Mouse (Mus musculus): ENCODE data around the gene Pkp4. TPM values are rescaled to one million over a fixed set of nuclear protein-coding genes. Genes with fewer than 3 reads are reported as not detected.

Pkp4 gene
- polyA plus RNA-seq, 1 experiment from 2014 or later, result 31.6 TPM

DNA sequence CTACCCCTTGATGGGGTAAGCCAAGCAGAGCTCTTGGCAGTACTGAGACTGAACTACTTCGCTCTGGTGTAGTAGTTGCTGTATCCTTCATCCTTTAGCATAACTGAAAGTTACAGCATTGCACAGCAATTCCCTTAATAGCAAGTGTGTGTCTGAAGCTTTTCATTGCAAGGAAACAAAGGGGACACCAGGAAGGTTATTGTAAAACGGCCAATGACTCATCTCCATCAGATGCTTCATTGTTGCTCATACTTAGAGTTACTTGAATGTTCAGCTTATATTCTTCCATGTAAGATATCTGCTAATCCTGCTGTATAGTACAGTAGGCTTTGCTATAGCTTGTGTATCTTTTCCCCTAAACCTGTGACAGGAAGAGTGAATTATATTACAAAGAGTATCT is 128.8 kb downstream of the Pkp4 start:
- Histone ChIP-seq H3K4me3 (ENCODE audit: low read depth, low read length) (no peak overlapping the region), H3K36me3 (ENCODE audit: control insufficient read depth, insufficient read depth, low read length) (no peaks in the 10 kb centered on the region), H3K4me1 (ENCODE audit: control insufficient read depth, insufficient read depth, low read length) (peaks cover 15% of the 10 kb centered on the region), H3K9me3 (ENCODE audit: control insufficient read depth, low read length) (no peaks in the 10 kb centered on the region), H3K9ac (ENCODE audit: low read depth, low read length) (no peak overlapping the region), H3K4me2 (ENCODE audit: low read depth, low read length) (no peak overlapping the region), H3K27me3 (replicated peaks; ENCODE audit: control insufficient read depth, insufficient read depth, low read length) (no peaks in the 10 kb centered on the region), H3K27ac (replicated peaks; ENCODE audit: low read depth, low read length) (no peak overlapping the region)
- ATAC-seq (ENCODE audit: low read depth) (no peak), DNase-seq (ENCODE audit: low spot score) (no peak)
- WGBS, result 82% methylated on average over 2 of the region's 2 CpGs

GRCm38 (mm10) chr2:59290391-59290790 is 129.7 kb downstream of the Pkp4 start:
- Histone ChIP-seq H3K36me3 (ENCODE audit: control insufficient read depth, insufficient read depth, low read length) (no peaks in the 10 kb centered on the region), H3K4me3 (ENCODE audit: low read depth, low read length) (no peak overlapping the region), H3K4me2 (ENCODE audit: low read depth, low read length) (no peak overlapping the region), H3K4me1 (ENCODE audit: control insufficient read depth, insufficient read depth, low read length) (peaks cover 9% of the 10 kb centered on the region), H3K9me3 (ENCODE audit: control insufficient read depth, low read length) (no peaks in the 10 kb centered on the region), H3K27me3 (replicated peaks; ENCODE audit: control insufficient read depth, insufficient read depth, low read length) (no peaks in the 10 kb centered on the region), H3K9ac (ENCODE audit: low read depth, low read length) (no peak overlapping the region), H3K27ac (replicated peaks; ENCODE audit: low read depth, low read length) (no peak overlapping the region)
- no peak for DNase-seq (ENCODE audit: low spot score)
- ATAC-seq (ENCODE audit: low read depth), result no peak
- WGBS, result 36% methylated on average over 3 of the region's 3 CpGs

DNA sequence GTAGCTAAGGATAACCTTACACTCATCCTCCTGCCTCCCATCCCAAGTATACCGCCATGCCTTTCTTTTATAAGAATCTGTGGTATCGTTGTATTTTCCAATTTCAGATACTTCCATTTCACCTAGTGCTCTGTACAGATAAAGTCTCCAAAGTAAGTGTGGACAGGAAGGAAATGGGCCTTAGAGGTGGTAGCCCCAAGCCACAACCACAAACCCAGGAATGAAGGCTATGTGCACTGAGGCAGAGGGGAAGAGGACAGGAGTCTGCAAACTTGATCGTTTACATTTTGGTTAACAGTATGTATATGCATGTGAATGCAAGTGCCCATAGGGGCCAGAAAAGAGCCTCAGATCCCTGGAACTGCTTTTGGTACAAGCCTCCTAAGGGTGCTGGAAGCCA is 139.2 kb downstream of the Pkp4 start:
- Histone ChIP-seq H3K27me3 (replicated peaks; ENCODE audit: control insufficient read depth, insufficient read depth, low read length) (no peaks in the 10 kb centered on the region), H3K9ac (ENCODE audit: low read depth, low read length) (no peak overlapping the region), H3K27ac (replicated peaks; ENCODE audit: low read depth, low read length) (no peak overlapping the region), H3K4me3 (ENCODE audit: low read depth, low read length) (no peak overlapping the region), H3K4me1 (ENCODE audit: control insufficient read depth, insufficient read depth, low read length) (no peaks in the 10 kb centered on the region), H3K4me2 (ENCODE audit: low read depth, low read length) (no peak overlapping the region), H3K36me3 (ENCODE audit: control insufficient read depth, insufficient read depth, low read length) (no peaks in the 10 kb centered on the region; the same call in 1 of the 2 replicates), H3K9me3 (ENCODE audit: control insufficient read depth, low read length) (no peaks in the 10 kb centered on the region)
- 89% methylated on average over 3 of the region's 3 CpGs for WGBS
- no peak for DNase-seq (ENCODE audit: low spot score)
- ATAC-seq (ENCODE audit: low read depth), result no peak

DNA sequence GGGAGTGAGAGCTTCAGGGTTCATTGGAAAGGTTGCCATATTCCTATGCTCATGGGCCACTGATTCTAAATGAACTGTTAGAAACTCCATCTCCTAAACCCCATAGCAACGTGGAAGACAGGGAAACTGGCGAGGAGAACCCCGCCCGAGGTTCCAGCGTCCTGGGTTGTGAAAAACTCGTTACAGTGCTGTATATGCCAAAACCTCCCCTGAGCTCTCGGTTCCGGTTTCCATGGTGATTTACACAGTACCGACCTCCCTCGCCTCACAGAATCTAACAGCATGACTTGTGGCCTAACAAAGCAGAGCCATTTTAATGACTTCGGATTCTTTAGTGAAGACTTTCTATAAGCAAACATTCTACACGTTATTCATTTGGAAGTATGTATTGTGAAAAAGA is 141.0 kb downstream of the Pkp4 start:
- ATAC-seq (ENCODE audit: low read depth), result no peak
- no peak overlapping the region for H3K27ac ChIP-seq (replicated peaks; ENCODE audit: low read depth, low read length)
- DNase-seq (ENCODE audit: low spot score), result peak; percentile 22
- H3K4me1 ChIP-seq (ENCODE audit: control insufficient read depth, insufficient read depth, low read length), result no peaks in the 10 kb centered on the region
- H3K27me3 ChIP-seq (replicated peaks; ENCODE audit: control insufficient read depth, insufficient read depth, low read length), result no peaks in the 10 kb centered on the region
- no peak overlapping the region for H3K9ac ChIP-seq (ENCODE audit: low read depth, low read length)
- H3K4me3 ChIP-seq (ENCODE audit: low read depth, low read length), result no peak overlapping the region
- no peaks in the 10 kb centered on the region for H3K9me3 ChIP-seq (ENCODE audit: control insufficient read depth, low read length)
- no peak overlapping the region for H3K4me2 ChIP-seq (ENCODE audit: low read depth, low read length)
- H3K36me3 ChIP-seq (ENCODE audit: control insufficient read depth, insufficient read depth, low read length), result peaks cover 18% of the 10 kb centered on the region
- WGBS, result 69% methylated on average over 12 of the region's 12 CpGs

DNA sequence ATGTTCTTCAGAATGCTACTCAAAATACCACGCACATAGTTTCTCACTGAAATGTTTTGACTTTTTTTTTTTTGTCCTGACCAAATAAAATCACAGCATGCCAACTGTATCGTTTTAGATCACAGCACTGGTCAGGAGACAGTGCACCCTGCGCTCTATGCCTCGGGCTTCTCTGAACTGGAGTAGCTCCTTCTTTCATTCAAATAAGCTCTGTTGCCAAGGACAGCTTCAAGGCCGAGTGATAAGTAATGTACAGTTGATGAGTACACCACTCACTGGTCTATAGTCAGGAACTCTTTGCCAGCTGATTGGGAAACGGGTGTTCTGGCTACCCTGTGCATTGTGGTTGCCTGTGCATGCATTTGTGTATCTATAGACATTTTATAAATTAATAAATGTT is 141.8 kb downstream of the Pkp4 start:
- ATAC-seq (ENCODE audit: low read depth) (no peak), DNase-seq (ENCODE audit: low spot score) (no peak)
- Histone ChIP-seq H3K4me2 (ENCODE audit: low read depth, low read length) (no peak overlapping the region), H3K4me3 (ENCODE audit: low read depth, low read length) (no peak overlapping the region), H3K9me3 (ENCODE audit: control insufficient read depth, low read length) (no peaks in the 10 kb centered on the region), H3K9ac (ENCODE audit: low read depth, low read length) (no peak overlapping the region), H3K4me1 (ENCODE audit: control insufficient read depth, insufficient read depth, low read length) (no peaks in the 10 kb centered on the region), H3K36me3 (ENCODE audit: control insufficient read depth, insufficient read depth, low read length) (peaks cover 26% of the 10 kb centered on the region), H3K27me3 (replicated peaks; ENCODE audit: control insufficient read depth, insufficient read depth, low read length) (no peaks in the 10 kb centered on the region), H3K27ac (replicated peaks; ENCODE audit: low read depth, low read length) (no peak overlapping the region)
- WGBS, result 84% methylated on average over 6 of the region's 6 CpGs

DNA sequence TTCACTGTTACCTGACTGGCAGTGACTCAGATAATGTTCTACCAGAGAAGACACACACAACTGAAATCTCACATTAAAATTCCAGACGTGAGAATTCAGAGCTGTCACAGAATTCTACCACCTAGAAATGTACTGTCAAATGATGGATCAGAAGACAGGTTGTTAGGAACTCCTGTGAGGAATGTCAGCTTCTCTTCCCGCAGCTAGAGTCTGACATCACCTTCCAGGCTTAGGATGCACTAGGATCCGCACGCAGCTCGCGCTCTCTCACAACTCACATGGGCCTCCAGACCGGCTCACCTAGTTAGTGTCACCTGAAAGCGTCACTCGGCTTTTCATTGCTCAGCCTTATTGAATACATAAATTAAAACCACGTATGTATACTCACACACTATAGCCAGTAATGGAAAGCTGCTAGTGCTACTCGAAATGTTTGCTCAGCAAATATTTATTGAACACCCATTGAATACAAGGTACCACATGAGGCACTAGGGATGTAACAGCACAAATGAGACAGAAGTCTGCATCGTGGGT is 142.9 kb downstream of the Pkp4 start:
- H3K27ac ChIP-seq (replicated peaks; ENCODE audit: low read depth, low read length), result no peak overlapping the region
- H3K9ac ChIP-seq (ENCODE audit: low read depth, low read length), result no peak overlapping the region
- DNase-seq (ENCODE audit: low spot score) (no peak), ATAC-seq (ENCODE audit: low read depth) (no peak)
- no peaks in the 10 kb centered on the region for H3K4me1 ChIP-seq (ENCODE audit: control insufficient read depth, insufficient read depth, low read length)
- H3K9me3 ChIP-seq (ENCODE audit: control insufficient read depth, low read length), result no peaks in the 10 kb centered on the region
- WGBS, result 86% methylated on average over 12 of the region's 12 CpGs
- no peaks in the 10 kb centered on the region for H3K27me3 ChIP-seq (replicated peaks; ENCODE audit: control insufficient read depth, insufficient read depth, low read length)
- peaks cover 36% of the 10 kb centered on the region for H3K36me3 ChIP-seq (ENCODE audit: control insufficient read depth, insufficient read depth, low read length)
- H3K4me2 ChIP-seq (ENCODE audit: low read depth, low read length), result no peak overlapping the region
- H3K4me3 ChIP-seq (ENCODE audit: low read depth, low read length), result no peak overlapping the region

- Histone ChIP-seq H3K9me3 (ENCODE audit: control insufficient read depth, low read length) (no peaks in the 10 kb centered on the region), H3K27me3 (replicated peaks; ENCODE audit: control insufficient read depth, insufficient read depth, low read length) (no peaks in the 10 kb centered on the region), H3K36me3 (ENCODE audit: control insufficient read depth, insufficient read depth, low read length) (peaks cover 59% of the 10 kb centered on the region), H3K4me2 (ENCODE audit: low read depth, low read length) (no peak overlapping the region), H3K9ac (ENCODE audit: low read depth, low read length) (no peak overlapping the region), H3K4me3 (ENCODE audit: low read depth, low read length) (no peak overlapping the region), H3K27ac (replicated peaks; ENCODE audit: low read depth, low read length) (no peak overlapping the region), H3K4me1 (ENCODE audit: control insufficient read depth, insufficient read depth, low read length) (no peaks in the 10 kb centered on the region)
- ATAC-seq (ENCODE audit: low read depth), result no peak
- DNase-seq (ENCODE audit: low spot score), result no peak
- WGBS, result 84% methylated on average over 8 of the region's 8 CpGs
Measured at GRCm38 (mm10) chr2:59307302-59307701, 146.7 kb downstream of the Pkp4 start.

GRCm38 (mm10) chr2:59308055-59308454 is 147.4 kb downstream of the Pkp4 start:
- DNase-seq (ENCODE audit: low spot score) (no peak), ATAC-seq (ENCODE audit: low read depth) (no peak)
- Histone ChIP-seq H3K4me3 (ENCODE audit: low read depth, low read length) (no peak overlapping the region), H3K27me3 (replicated peaks; ENCODE audit: control insufficient read depth, insufficient read depth, low read length) (no peaks in the 10 kb centered on the region), H3K9me3 (ENCODE audit: control insufficient read depth, low read length) (no peaks in the 10 kb centered on the region), H3K27ac (replicated peaks; ENCODE audit: low read depth, low read length) (no peak overlapping the region), H3K4me1 (ENCODE audit: control insufficient read depth, insufficient read depth, low read length) (no peaks in the 10 kb centered on the region), H3K36me3 (ENCODE audit: control insufficient read depth, insufficient read depth, low read length) (peaks cover 64% of the 10 kb centered on the region), H3K9ac (ENCODE audit: low read depth, low read length) (no peak overlapping the region), H3K4me2 (ENCODE audit: low read depth, low read length) (no peak overlapping the region)
- 95% methylated on average over 19 of the region's 19 CpGs for WGBS

GRCm38 (mm10) chr2:59313293-59313692 is 152.6 kb downstream of the Pkp4 start:
- DNase-seq (ENCODE audit: low spot score) (peak; percentile 14), ATAC-seq (ENCODE audit: low read depth) (no peak)
- H3K4me3 ChIP-seq (ENCODE audit: low read depth, low read length), result no peak overlapping the region
- H3K27ac ChIP-seq (replicated peaks; ENCODE audit: low read depth, low read length), result no peak overlapping the region
- no peaks in the 10 kb centered on the region for H3K27me3 ChIP-seq (replicated peaks; ENCODE audit: control insufficient read depth, insufficient read depth, low read length)
- peaks cover 58% of the 10 kb centered on the region for H3K36me3 ChIP-seq (ENCODE audit: control insufficient read depth, insufficient read depth, low read length)
- no peak overlapping the region for H3K9ac ChIP-seq (ENCODE audit: low read depth, low read length)
- H3K4me1 ChIP-seq (ENCODE audit: control insufficient read depth, insufficient read depth, low read length), result no peaks in the 10 kb centered on the region
- peaks cover 7% of the 10 kb centered on the region for H3K9me3 ChIP-seq (ENCODE audit: control insufficient read depth, low read length)
- H3K4me2 ChIP-seq (ENCODE audit: low read depth, low read length), result no peak overlapping the region
- WGBS, result 61% methylated on average over 6 of the region's 6 CpGs

All from embryonic facial prominence, embryonic 14.5 days (tissue).